Mouse (Mus musculus): Measurements from ENCODE around the gene Bfsp1. TPM values are rescaled to one million over a fixed set of nuclear protein-coding genes. Genes with fewer than 3 reads are reported as not detected.

The Bfsp1 gene
- total RNA-seq (2022) = 1 to 10 TPM; 1.2 to 3.0 (median 1.9) TPM

GRCm38 (mm10) chr2:143862484-143863231 lies at the start of gene Bfsp1:
Gene Bfsp1 (minus strand): TSS chr2:143863173.
- DNase-seq (ENCODE audit: low spot score in 2 of 2) = no peak

GRCm38 (mm10) chr2:143912199-143912598 lies 49.2 kb upstream of the Bfsp1 start:
- DNase-seq (ENCODE audit: low spot score in 2 of 2) = no peak

- DNase-seq (ENCODE audit: low spot score in 2 of 2) = no peak
Measured at GRCm38 (mm10) chr2:143909230-143909629, 46.3 kb upstream of the Bfsp1 start.

GRCm38 (mm10) chr2:143904896-143905295 lies 41.9 kb upstream of the Bfsp1 start:
- no peak for DNase-seq (ENCODE audit: low spot score in 2 of 2)

- DNase-seq (ENCODE audit: low spot score in 2 of 2) = no peak
Measured at GRCm38 (mm10) chr2:143903376-143904045, 40.5 kb upstream of the Bfsp1 start.

- DNase-seq (ENCODE audit: low spot score in 2 of 2) = no peak
Measured at GRCm38 (mm10) chr2:143900821-143901351, 37.9 kb upstream of the Bfsp1 start.

GRCm38 (mm10) chr2:143899470-143900220 lies 36.7 kb upstream of the Bfsp1 start:
- DNase-seq (ENCODE audit: low spot score in 2 of 2) = no peak

- no peak for DNase-seq (ENCODE audit: low spot score in 2 of 2)
Measured at GRCm38 (mm10) chr2:143891302-143892048, 28.5 kb upstream of the Bfsp1 start.

- no peak for DNase-seq (ENCODE audit: low spot score in 2 of 2)
Measured at GRCm38 (mm10) chr2:143889860-143890433, 27.0 kb upstream of the Bfsp1 start.

- DNase-seq (ENCODE audit: low spot score in 2 of 2) = no peak
Measured at GRCm38 (mm10) chr2:143889131-143889859, 26.3 kb upstream of the Bfsp1 start.

- no peak for DNase-seq (ENCODE audit: low spot score in 2 of 2)
Measured at GRCm38 (mm10) chr2:143882606-143883288, 19.8 kb upstream of the Bfsp1 start.

- DNase-seq (ENCODE audit: low spot score in 2 of 2) = peak; percentile 28 to 40
Measured at GRCm38 (mm10) chr2:143882002-143882401, 19.0 kb upstream of the Bfsp1 start.

GRCm38 (mm10) chr2:143879311-143879710 lies 16.3 kb upstream of the Bfsp1 start:
- no peak for DNase-seq (ENCODE audit: low spot score in 2 of 2)

GRCm38 (mm10) chr2:143876929-143877632 lies 14.1 kb upstream of the Bfsp1 start:
- no peak for DNase-seq (ENCODE audit: low spot score in 2 of 2)

GRCm38 (mm10) chr2:143876026-143876425 lies 13.1 kb upstream of the Bfsp1 start:
- no peak for DNase-seq (ENCODE audit: low spot score in 2 of 2)

- no peak for DNase-seq (ENCODE audit: low spot score in 2 of 2)
Measured at GRCm38 (mm10) chr2:143870936-143871688, 8.1 kb upstream of the Bfsp1 start.

- peak; percentile 58 to 81 for DNase-seq (ENCODE audit: low spot score in 2 of 2)
Measured at GRCm38 (mm10) chr2:143867326-143867725, 4.4 kb upstream of the Bfsp1 start.

GRCm38 (mm10) chr2:143864600-143864999 lies 1.6 kb upstream of the Bfsp1 start:
- DNase-seq (ENCODE audit: low spot score in 2 of 2) = no peak

Measured in layer of hippocampus, adult 8-10 months (tissue).